Mouse (Mus musculus) hindbrain, embryonic 11.5 days (tissue): Measurements from ENCODE around the gene Dop1b. TPM values are rescaled to one million over a fixed set of nuclear protein-coding genes. Genes with fewer than 3 reads are reported as not detected.

ENCODE experiments used
- ATAC-seq: fragments of 200-750 bp; cut with Nextera tagmentation; 2 replicates; pipeline ENCODE4 v1.8.0; 2017; ENCODE audit warnings: mild to moderate bottlenecking, moderate TSS enrichment, moderate library complexity; ENCODE audit not compliant: low FRiP score
- DNase-seq: peaks from one replicate; pipeline ENCODE4 v3.0.0-alpha.2; 2015; ENCODE audit warnings: low spot score
- H3K27ac ChIP-seq: fragments of 300-500 bp; sonication (generic); 2 replicates; pipeline ENCODE4 v1.5.1; 2014; ENCODE audit warnings: mild to moderate bottlenecking, low read depth, low read length
- H3K27me3 ChIP-seq: fragments of 300-500 bp; sonication (generic); 2 replicates; pipeline ENCODE4 v1.6.1; 2014; ENCODE audit warnings: mild to moderate bottlenecking, low read length, moderate library complexity, mixed read lengths; ENCODE audit not compliant: control insufficient read depth, insufficient read depth
- H3K36me3 ChIP-seq: fragments of 300-500 bp; sonication (generic); 2 replicates; pipeline ENCODE4 v1.6.1; 2014; ENCODE audit warnings: mild to moderate bottlenecking, low read length, moderate library complexity, mixed read lengths; ENCODE audit not compliant: control insufficient read depth, insufficient read depth
- H3K4me1 ChIP-seq: fragments of 300-500 bp; sonication (generic); replicated peaks from 2 replicates; pipeline ENCODE4 v1.6.1; 2014; ENCODE audit warnings: low read length, mixed read lengths; ENCODE audit not compliant: control insufficient read depth, insufficient read depth
- H3K4me2 ChIP-seq: fragments of 300-500 bp; sonication (generic); replicated peaks from 2 replicates; pipeline ENCODE4 v1.6.1; 2014; ENCODE audit warnings: mild to moderate bottlenecking, low read depth, low read length
- H3K4me3 ChIP-seq: fragments of 300-500 bp; sonication (generic); 2 replicates; pipeline ENCODE4 v1.5.1; 2014; ENCODE audit warnings: low read depth, low read length
- H3K9ac ChIP-seq: fragments of 300-500 bp; sonication (generic); 2 replicates; pipeline ENCODE4 v1.6.1; 2014; ENCODE audit warnings: low read depth, low read length
- H3K9me3 ChIP-seq: fragments of 300-500 bp; sonication (generic); 2 replicates; pipeline ENCODE4 v1.6.1; 2016; ENCODE audit warnings: low read length; ENCODE audit not compliant: control insufficient read depth
- WGBS: fragments of 180-500 bp; shearing (Covaris S2); extraction: QIAGEN DNeasy Blood & Tissue Kit; methylation state at CpG from one replicate; pipeline ENCODE4 v1.1.7; 2014; 5-methylcytosine and 5-hydroxymethylcytosine counted together
- polyA plus RNA-seq: library from polyadenylated mRNA; unstranded; fragments of >200 nt; fragmentation: Nextera tagmentation; extraction: Ambion mirVana; gene quantifications from 2 replicates; pipeline ENCODE4 v1.2.1, GENCODE M21; 2014

Dop1b gene
- polyA plus RNA-seq, 1 experiment from 2014 or later = 19.6 TPM

DNA sequence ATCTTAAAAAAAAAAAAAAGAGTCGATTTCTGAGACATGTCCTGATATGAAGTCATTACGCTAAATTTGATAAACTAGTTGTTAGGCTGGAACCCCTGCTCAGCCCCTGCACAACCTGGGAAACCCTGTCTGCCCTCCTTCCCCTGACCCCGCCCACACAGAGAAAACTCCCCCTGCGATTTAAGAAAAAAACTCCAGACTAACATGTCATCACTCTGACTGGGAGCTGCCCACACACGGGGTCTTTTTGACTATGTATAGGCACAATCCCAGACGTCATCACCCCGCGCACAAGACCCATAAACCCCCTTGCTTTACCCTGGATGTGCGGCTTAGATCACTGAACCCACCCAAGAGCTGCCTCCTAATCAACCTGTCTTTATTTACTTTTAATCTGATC, 118.4 kb downstream of the Dop1b start:
- no peak overlapping the region for H3K27ac ChIP-seq
- H3K27me3 ChIP-seq = no peaks in the 10 kb centered on the region
- H3K36me3 ChIP-seq = no peaks in the 10 kb centered on the region
- no peaks in the 10 kb centered on the region for H3K9me3 ChIP-seq
- no peak overlapping the region for H3K9ac ChIP-seq
- no peak overlapping the region for H3K4me3 ChIP-seq
- ATAC-seq = no peak
- WGBS = 81% methylated on average over 9 of the region's 9 CpGs
- no peaks in the 10 kb centered on the region for H3K4me1 ChIP-seq
- no peak for DNase-seq
- no peak overlapping the region for H3K4me2 ChIP-seq

DNA sequence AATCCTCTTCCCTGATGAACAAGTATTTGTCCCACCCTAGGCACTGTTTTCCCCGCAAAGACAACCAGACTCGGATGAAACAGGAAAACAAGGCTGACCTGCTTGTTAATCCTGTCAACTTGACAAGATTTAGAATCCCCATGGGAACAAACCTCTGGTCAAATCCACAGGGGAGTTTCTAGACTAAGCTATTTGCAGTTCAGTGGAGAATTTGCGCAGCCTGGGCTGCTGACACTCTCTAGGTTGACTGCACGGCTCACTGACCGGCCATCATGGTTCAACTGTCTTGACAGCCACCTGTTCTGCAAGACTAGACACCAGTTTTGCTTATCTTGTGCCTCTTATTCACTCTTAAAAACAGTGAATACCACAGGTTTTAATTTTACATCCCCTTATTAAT, 119.2 kb downstream of the Dop1b start:
- H3K27ac ChIP-seq = no peak overlapping the region
- no peak overlapping the region for H3K4me2 ChIP-seq
- no peak overlapping the region for H3K4me3 ChIP-seq
- no peak for ATAC-seq
- H3K27me3 ChIP-seq = no peaks in the 10 kb centered on the region
- no peak overlapping the region for H3K9ac ChIP-seq
- no peaks in the 10 kb centered on the region for H3K4me1 ChIP-seq
- WGBS = 74% methylated on average over 5 of the region's 5 CpGs
- no peak for DNase-seq
- no peaks in the 10 kb centered on the region for H3K9me3 ChIP-seq
- no peaks in the 10 kb centered on the region for H3K36me3 ChIP-seq

DNA sequence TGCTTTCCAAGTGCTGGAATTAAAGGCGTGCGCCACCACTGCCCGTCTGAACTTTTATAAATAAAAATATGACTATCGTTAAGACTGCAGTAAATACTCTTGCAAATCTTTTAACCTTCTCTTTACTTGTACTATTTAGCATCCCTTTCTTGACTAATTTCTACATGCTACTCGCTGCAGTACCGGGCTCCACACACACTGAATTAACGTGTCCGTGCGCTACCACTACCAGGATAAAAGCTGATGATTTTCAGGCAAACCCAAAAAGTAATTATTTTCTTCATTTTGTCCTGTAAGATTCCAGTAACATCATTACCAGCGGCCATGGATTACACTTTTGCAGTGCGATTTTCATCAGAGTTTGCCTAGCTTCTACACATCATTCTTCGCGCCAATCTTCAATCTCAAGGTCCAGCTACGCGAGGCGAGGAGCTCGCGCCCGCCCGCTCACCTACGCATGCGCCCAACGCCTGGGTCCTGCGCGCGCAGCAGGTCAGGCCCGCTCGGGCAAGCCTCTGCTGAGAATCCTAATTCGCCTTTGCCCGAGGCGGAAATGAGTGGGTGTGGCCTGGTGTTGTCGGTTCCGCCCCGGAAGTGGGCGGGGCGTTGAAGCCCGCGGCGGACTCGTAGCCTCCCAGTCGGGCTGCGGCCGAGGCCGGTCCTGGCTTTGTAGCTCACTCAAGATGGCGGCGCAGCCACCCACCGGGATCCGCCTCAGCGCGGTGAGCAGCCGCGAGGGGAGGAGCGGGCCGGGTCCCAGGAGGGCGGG, 120.1 kb downstream of the Dop1b start, which contains the start of gene Morc3:
Gene Morc3, plus strand, starts transcription at position 495 of the 769 bp plus-strand sequence.
- peak; percentile 96 for ATAC-seq
- DNase-seq = peak; percentile 100
- 13% methylated on average over 52 of the region's 55 CpGs for WGBS
- peak within 1 kb of the TSS; percentile 97 for H3K4me3 ChIP-seq
- peak within 1 kb of the TSS; percentile 51 for H3K4me2 ChIP-seq
- peak within 1 kb of the TSS; percentile 94 for H3K27ac ChIP-seq
- H3K4me1 ChIP-seq = no peaks in the 10 kb centered on the region
- H3K27me3 ChIP-seq = no peaks in the 10 kb centered on the region
- H3K9ac ChIP-seq = peak within 1 kb of the TSS; percentile 98
- H3K9me3 ChIP-seq = no peaks in the 10 kb centered on the region
- no peaks in the 10 kb centered on the region for H3K36me3 ChIP-seq

DNA sequence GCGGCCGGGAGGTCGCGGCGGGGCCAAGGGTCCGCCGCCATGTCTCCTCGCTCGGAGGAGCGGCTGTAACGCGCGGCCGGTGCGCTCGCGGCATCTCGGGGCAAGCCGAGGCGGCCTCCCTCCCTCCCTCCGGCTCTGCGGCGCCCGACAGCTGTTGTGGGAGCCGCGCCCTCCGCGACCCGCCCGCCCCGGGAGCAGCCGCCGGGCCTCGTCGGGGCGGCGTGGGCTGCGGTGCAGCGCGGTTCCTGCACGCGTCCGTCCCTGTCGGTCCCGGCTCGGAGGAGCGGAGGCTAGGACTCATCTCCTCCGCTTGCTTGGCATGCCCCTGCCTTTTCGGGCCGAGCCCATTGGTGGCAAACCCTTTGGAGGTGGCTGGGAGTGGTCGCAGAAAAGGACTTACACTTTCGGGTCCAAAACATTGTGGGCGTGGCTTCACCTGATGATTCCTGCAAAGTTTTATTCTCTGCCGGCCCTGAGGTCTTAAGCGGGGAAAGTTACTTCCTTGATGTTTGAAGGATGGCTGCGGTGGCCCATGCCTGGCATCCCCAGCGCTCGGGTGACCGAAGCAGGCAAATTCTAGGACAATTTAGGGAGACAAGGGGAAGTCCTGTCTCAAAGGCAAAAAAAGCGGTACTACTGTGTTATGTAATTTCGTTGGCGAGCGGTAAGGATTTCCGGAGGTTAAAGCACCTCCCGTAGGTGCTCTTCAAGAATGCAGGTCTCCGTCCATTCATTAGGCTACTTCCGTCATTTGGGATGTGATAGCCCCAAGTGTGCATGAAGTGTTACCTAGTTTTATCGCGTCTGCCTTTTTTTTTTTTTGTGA, 121.0 kb downstream of the Dop1b start:
- WGBS = 2% methylated on average over 45 of the region's 69 CpGs
- no peaks in the 10 kb centered on the region for H3K36me3 ChIP-seq
- no peaks in the 10 kb centered on the region for H3K4me1 ChIP-seq
- H3K4me2 ChIP-seq = peak overlapping the region; percentile 51
- peak overlapping the region; percentile 98 for H3K9ac ChIP-seq
- peak overlapping the region; percentile 97 for H3K4me3 ChIP-seq
- ATAC-seq (peak; percentile 75), DNase-seq (peak; percentile 68)
- H3K9me3 ChIP-seq = no peaks in the 10 kb centered on the region
- no peaks in the 10 kb centered on the region for H3K27me3 ChIP-seq
- H3K27ac ChIP-seq = peak overlapping the region; percentile 94

DNA sequence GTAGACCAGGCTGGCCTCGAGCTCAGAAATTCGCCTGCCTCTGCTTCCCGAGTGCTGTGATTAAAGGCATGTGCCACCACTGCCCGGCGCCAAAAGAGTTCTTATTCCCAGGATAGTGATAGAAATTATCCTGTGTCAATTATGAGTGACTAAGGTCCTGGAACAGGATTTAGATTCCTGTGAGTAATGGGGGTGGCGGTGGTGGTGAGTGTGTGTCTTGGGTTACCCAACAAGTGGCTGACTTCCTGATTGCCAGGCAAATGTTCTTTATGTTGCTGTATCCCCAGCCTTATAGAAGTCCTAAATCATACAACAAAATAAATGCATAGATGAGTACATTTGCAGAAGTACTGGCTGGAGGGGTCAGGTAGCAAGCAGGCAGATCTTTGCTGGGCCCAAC, 121.8 kb downstream of the Dop1b start:
- Histone ChIP-seq H3K27me3 (no peaks in the 10 kb centered on the region), H3K4me2 (peak overlapping the region; percentile 51; the same call in 1 of the 2 replicates), H3K9ac (no peak overlapping the region), H3K4me1 (no peaks in the 10 kb centered on the region), H3K9me3 (no peaks in the 10 kb centered on the region), H3K27ac (no peak overlapping the region), H3K4me3 (no peak overlapping the region; the same call in 1 of the 2 replicates), H3K36me3 (no peaks in the 10 kb centered on the region)
- WGBS = 91% methylated on average over 6 of the region's 6 CpGs
- ATAC-seq = no peak
- DNase-seq = no peak

DNA sequence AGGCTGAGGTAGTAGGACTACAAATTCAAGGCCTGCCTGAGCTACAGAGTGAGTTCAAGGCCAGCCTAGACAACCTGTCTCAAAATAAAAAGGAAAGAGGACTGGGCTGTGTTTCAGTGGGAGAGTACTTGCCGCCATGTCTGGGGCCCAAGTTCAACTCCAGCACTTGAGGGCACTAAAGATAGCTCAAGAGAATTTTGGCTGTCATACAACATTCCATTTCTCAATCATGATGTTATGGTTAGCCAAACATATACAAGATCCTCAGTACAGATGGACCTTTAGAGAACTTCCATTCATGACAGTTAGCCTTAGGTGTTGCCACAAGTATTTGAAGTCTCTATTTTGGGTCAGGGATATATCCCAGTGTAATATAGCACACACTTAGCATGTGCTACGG, 122.4 kb downstream of the Dop1b start:
- DNase-seq = no peak
- no peaks in the 10 kb centered on the region for H3K36me3 ChIP-seq
- H3K9ac ChIP-seq = no peak overlapping the region
- no peak overlapping the region for H3K4me2 ChIP-seq
- H3K27me3 ChIP-seq = no peaks in the 10 kb centered on the region
- WGBS = 100% methylated on average over 2 of the region's 2 CpGs
- no peaks in the 10 kb centered on the region for H3K9me3 ChIP-seq
- no peak for ATAC-seq
- no peak overlapping the region for H3K4me3 ChIP-seq
- H3K27ac ChIP-seq = no peak overlapping the region
- H3K4me1 ChIP-seq = no peaks in the 10 kb centered on the region

DNA sequence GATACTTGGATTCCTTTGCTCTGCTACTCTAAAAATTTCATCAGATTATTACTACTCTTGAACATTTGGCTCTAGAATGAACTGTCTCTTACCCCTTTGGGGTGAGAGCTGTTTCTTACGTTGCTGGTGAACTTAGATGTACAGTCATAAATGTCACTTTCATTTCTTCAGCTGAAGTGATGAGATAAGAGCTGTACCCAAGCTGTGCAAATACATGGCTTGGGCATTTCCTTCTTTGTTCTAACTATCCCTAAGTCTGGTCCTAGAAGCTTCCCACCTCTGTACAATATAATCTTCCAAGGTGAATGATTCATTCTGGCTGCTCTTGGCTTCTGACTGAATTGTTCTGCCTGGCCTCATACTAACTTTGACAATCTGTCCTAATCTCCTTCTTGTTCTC, 127.3 kb downstream of the Dop1b start:
- no peak overlapping the region for H3K4me3 ChIP-seq

DNA sequence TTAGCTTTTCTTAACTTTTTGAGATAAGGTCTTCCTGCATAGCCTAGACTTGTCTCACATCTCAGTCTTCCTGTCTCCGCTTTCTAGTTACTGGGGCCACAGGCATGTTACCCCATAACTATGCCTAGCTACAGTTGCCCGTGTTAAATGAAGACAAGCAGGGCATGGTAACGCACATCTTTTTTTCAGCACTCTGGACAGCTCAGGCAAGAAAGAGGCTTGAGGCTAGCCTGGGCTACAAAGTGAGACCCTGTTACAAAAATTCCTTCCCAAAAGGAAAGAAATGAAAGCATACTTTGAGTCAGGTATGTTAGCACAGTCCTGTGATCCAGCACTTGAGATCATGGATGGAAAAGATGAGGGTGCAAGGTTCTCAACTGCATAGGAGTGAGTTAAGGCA, 138.8 kb downstream of the Dop1b start:
- Histone ChIP-seq H3K36me3 (peaks cover 12% of the 10 kb centered on the region; the same call in 1 of the 2 replicates), H3K9ac (no peak overlapping the region), H3K4me3 (no peak overlapping the region), H3K9me3 (no peaks in the 10 kb centered on the region), H3K4me2 (no peak overlapping the region), H3K27ac (no peak overlapping the region), H3K27me3 (no peaks in the 10 kb centered on the region), H3K4me1 (no peaks in the 10 kb centered on the region)
- 95% methylated on average over 3 of the region's 3 CpGs for WGBS
- DNase-seq (no peak), ATAC-seq (no peak)

More for the DNA sequence above, 127.3 kb downstream of the Dop1b start:
- H3K9ac ChIP-seq = no peak overlapping the region
- no peaks in the 10 kb centered on the region for H3K27me3 ChIP-seq
- 98% methylated on average over 1 of the region's 1 CpGs for WGBS
- H3K4me1 ChIP-seq = no peaks in the 10 kb centered on the region
- H3K9me3 ChIP-seq = no peaks in the 10 kb centered on the region
- no peak overlapping the region for H3K4me2 ChIP-seq
- ATAC-seq (no peak), DNase-seq (no peak)
- H3K27ac ChIP-seq = no peak overlapping the region
- H3K36me3 ChIP-seq = no peaks in the 10 kb centered on the region
